Mouse (Mus musculus): ENCODE data around the gene Kctd2. TPM values are rescaled to one million over a fixed set of nuclear protein-coding genes. Genes with fewer than 3 reads are reported as not detected.

Gene Kctd2
- polyA plus RNA-seq, 1 experiment from 2014 or later, result 25.3 TPM

GRCm38 (mm10) chr11:115403338-115404124 is 16.4 kb upstream of the Kctd2 start, which contains the start of gene Mrpl58:
Mrpl58 (plus strand) TSS chr11:115403752.
- Histone ChIP-seq H3K27me3 (no peaks in the 10 kb centered on the region), H3K9me3 (no peaks in the 10 kb centered on the region), H3K4me3 (replicated peaks) (peak within 1 kb of the TSS; percentile 71), H3K4me1 (replicated peaks) (peaks cover 62% of the 10 kb centered on the region), H3K36me3 (peaks cover 27% of the 10 kb centered on the region), H3K9ac (replicated peaks) (peak within 1 kb of the TSS; percentile 83), H3K4me2 (replicated peaks) (peak within 1 kb of the TSS; percentile 83), H3K27ac (peak within 1 kb of the TSS; percentile 89)
- peak; percentile 88 for ATAC-seq
- 3% methylated on average over 50 of the region's 50 CpGs for WGBS

- ATAC-seq, result no peak
- Histone ChIP-seq H3K4me2 (replicated peaks) (0 out of 2 replicates have a peak overlapping the region, but pooled peaks have one; percentile 83), H3K27ac (no peak overlapping the region), H3K9ac (replicated peaks) (no peak overlapping the region), H3K27me3 (no peaks in the 10 kb centered on the region), H3K4me3 (replicated peaks) (no peak overlapping the region; the same call in 1 of the 2 replicates), H3K9me3 (no peaks in the 10 kb centered on the region), H3K4me1 (replicated peaks) (peaks cover 70% of the 10 kb centered on the region), H3K36me3 (peaks cover 33% of the 10 kb centered on the region)
- WGBS, result 98% methylated on average over 6 of the region's 6 CpGs
Observed at GRCm38 (mm10) chr11:115405723-115406122, 14.2 kb upstream of the Kctd2 start.

GRCm38 (mm10) chr11:115406858-115407401 is 13.0 kb upstream of the Kctd2 start:
- peaks cover 74% of the 10 kb centered on the region for H3K4me1 ChIP-seq (replicated peaks)
- no peaks in the 10 kb centered on the region for H3K27me3 ChIP-seq
- H3K4me2 ChIP-seq (replicated peaks), result no peak overlapping the region
- no peak overlapping the region for H3K27ac ChIP-seq
- ATAC-seq, result no peak
- H3K9me3 ChIP-seq, result no peaks in the 10 kb centered on the region
- 97% methylated on average over 17 of the region's 17 CpGs for WGBS
- peaks cover 36% of the 10 kb centered on the region for H3K36me3 ChIP-seq
- no peak overlapping the region for H3K9ac ChIP-seq (replicated peaks)
- no peak overlapping the region for H3K4me3 ChIP-seq (replicated peaks)

GRCm38 (mm10) chr11:115408266-115408920 is 11.5 kb upstream of the Kctd2 start:
- Histone ChIP-seq H3K27me3 (no peaks in the 10 kb centered on the region), H3K4me2 (replicated peaks) (peak overlapping the region; percentile 4; the same call in 1 of the 2 replicates), H3K9ac (replicated peaks) (peak overlapping the region; percentile 51), H3K4me3 (replicated peaks) (no peak overlapping the region), H3K4me1 (replicated peaks) (peaks cover 78% of the 10 kb centered on the region), H3K9me3 (no peaks in the 10 kb centered on the region), H3K36me3 (peaks cover 36% of the 10 kb centered on the region), H3K27ac (peak overlapping the region; percentile 91)
- no peak for ATAC-seq
- WGBS, result 77% methylated on average over 6 of the region's 6 CpGs

- peaks cover 81% of the 10 kb centered on the region for H3K4me1 ChIP-seq (replicated peaks)
- H3K4me3 ChIP-seq (replicated peaks), result no peak overlapping the region
- no peaks in the 10 kb centered on the region for H3K27me3 ChIP-seq
- H3K4me2 ChIP-seq (replicated peaks), result peak overlapping the region; percentile 34; the same call in 1 of the 2 replicates
- 8% methylated on average over 7 of the region's 7 CpGs for WGBS
- peaks cover 36% of the 10 kb centered on the region for H3K36me3 ChIP-seq
- ATAC-seq, result peak; percentile 41
- H3K9ac ChIP-seq (replicated peaks), result peak overlapping the region; percentile 51; the same call in 1 of the 2 replicates
- H3K9me3 ChIP-seq, result no peaks in the 10 kb centered on the region
- peak overlapping the region; percentile 91 for H3K27ac ChIP-seq
Observed at GRCm38 (mm10) chr11:115409556-115409955, 10.4 kb upstream of the Kctd2 start.

GRCm38 (mm10) chr11:115420336-115421190 is 635 bp downstream of the Kctd2 start:
- peak overlapping the region; percentile 95 for H3K9ac ChIP-seq (replicated peaks)
- no peaks in the 10 kb centered on the region for H3K27me3 ChIP-seq
- peak; percentile 80 for ATAC-seq
- 3% methylated on average over 45 of the region's 45 CpGs for WGBS
- H3K4me1 ChIP-seq (replicated peaks), result peaks cover 36% of the 10 kb centered on the region
- peaks cover 41% of the 10 kb centered on the region for H3K36me3 ChIP-seq
- H3K4me3 ChIP-seq (replicated peaks), result peak overlapping the region; percentile 95
- peak overlapping the region; percentile 92 for H3K4me2 ChIP-seq (replicated peaks)
- H3K27ac ChIP-seq, result peak overlapping the region; percentile 88
- no peaks in the 10 kb centered on the region for H3K9me3 ChIP-seq

- Histone ChIP-seq H3K4me3 (replicated peaks) (peak overlapping the region; percentile 95), H3K4me2 (replicated peaks) (peak overlapping the region; percentile 92), H3K36me3 (peaks cover 41% of the 10 kb centered on the region), H3K27me3 (no peaks in the 10 kb centered on the region), H3K9ac (replicated peaks) (no peak overlapping the region; the same call in 1 of the 2 replicates), H3K27ac (no peak overlapping the region), H3K9me3 (no peaks in the 10 kb centered on the region), H3K4me1 (replicated peaks) (peaks cover 36% of the 10 kb centered on the region)
- ATAC-seq, result no peak
- WGBS, result 71% methylated on average over 1 of the region's 1 CpGs
Observed at GRCm38 (mm10) chr11:115421328-115421727, 1.4 kb downstream of the Kctd2 start.

- Histone ChIP-seq H3K36me3 (peaks cover 40% of the 10 kb centered on the region), H3K27me3 (no peaks in the 10 kb centered on the region), H3K9me3 (no peaks in the 10 kb centered on the region), H3K27ac (no peak overlapping the region), H3K4me1 (replicated peaks) (peaks cover 36% of the 10 kb centered on the region), H3K9ac (replicated peaks) (no peak overlapping the region), H3K4me2 (replicated peaks) (no peak overlapping the region), H3K4me3 (replicated peaks) (no peak overlapping the region)
- ATAC-seq, result no peak
- 89% methylated on average over 16 of the region's 16 CpGs for whole genome bisulfite sequencing
Observed at GRCm38 (mm10) chr11:115421972-115422371, 2.0 kb downstream of the Kctd2 start.

- H3K36me3 ChIP-seq, result peaks cover 37% of the 10 kb centered on the region
- no peak overlapping the region for H3K9ac ChIP-seq (replicated peaks)
- peaks cover 44% of the 10 kb centered on the region for H3K4me1 ChIP-seq (replicated peaks)
- H3K4me2 ChIP-seq (replicated peaks), result no peak overlapping the region
- H3K27ac ChIP-seq, result no peak overlapping the region
- H3K9me3 ChIP-seq, result no peaks in the 10 kb centered on the region
- H3K4me3 ChIP-seq (replicated peaks), result no peak overlapping the region
- no peaks in the 10 kb centered on the region for H3K27me3 ChIP-seq
- WGBS, result 89% methylated on average over 3 of the region's 3 CpGs
- ATAC-seq, result no peak
Observed at GRCm38 (mm10) chr11:115423091-115423490, 3.2 kb downstream of the Kctd2 start.

GRCm38 (mm10) chr11:115424666-115425065 is 4.7 kb downstream of the Kctd2 start:
- H3K9ac ChIP-seq (replicated peaks), result no peak overlapping the region
- H3K27ac ChIP-seq, result no peak overlapping the region
- peaks cover 49% of the 10 kb centered on the region for H3K36me3 ChIP-seq
- no peak overlapping the region for H3K4me3 ChIP-seq (replicated peaks)
- H3K27me3 ChIP-seq, result no peaks in the 10 kb centered on the region
- peaks cover 32% of the 10 kb centered on the region for H3K4me1 ChIP-seq (replicated peaks)
- ATAC-seq, result no peak
- H3K4me2 ChIP-seq (replicated peaks), result no peak overlapping the region
- whole genome bisulfite sequencing, result 89% methylated on average over 7 of the region's 7 CpGs
- no peaks in the 10 kb centered on the region for H3K9me3 ChIP-seq

- ATAC-seq, result no peak
- Histone ChIP-seq H3K36me3 (peaks cover 59% of the 10 kb centered on the region), H3K4me3 (replicated peaks) (no peak overlapping the region), H3K27ac (no peak overlapping the region), H3K9me3 (no peaks in the 10 kb centered on the region), H3K4me2 (replicated peaks) (no peak overlapping the region), H3K4me1 (replicated peaks) (peaks cover 30% of the 10 kb centered on the region), H3K9ac (replicated peaks) (no peak overlapping the region), H3K27me3 (no peaks in the 10 kb centered on the region)
- WGBS, result 94% methylated on average over 6 of the region's 6 CpGs
Observed at GRCm38 (mm10) chr11:115425671-115426070, 5.7 kb downstream of the Kctd2 start.

Measured in midbrain, embryonic 13.5 days (tissue).